Mouse (Mus musculus) cerebellum, adult 18-20 months (tissue): ENCODE measurements around the gene Arhgef1.
"Not testable (repeated sequence)": the region's sequence is repeated elsewhere in the genome, so short reads cannot be mapped to it uniquely, and the experiment has no call there.

Experiments used
- DNase-seq, 2 experiments: peaks; one replicate each; pipeline ENCODE4 v3.0.0; 2021

The Arhgef1 gene

GRCm38 (mm10) chr7:24890281-24891216 is 12.2 kb upstream of the Arhgef1 start:
- DNase-seq: peak; percentile 75 to 76

DNA sequence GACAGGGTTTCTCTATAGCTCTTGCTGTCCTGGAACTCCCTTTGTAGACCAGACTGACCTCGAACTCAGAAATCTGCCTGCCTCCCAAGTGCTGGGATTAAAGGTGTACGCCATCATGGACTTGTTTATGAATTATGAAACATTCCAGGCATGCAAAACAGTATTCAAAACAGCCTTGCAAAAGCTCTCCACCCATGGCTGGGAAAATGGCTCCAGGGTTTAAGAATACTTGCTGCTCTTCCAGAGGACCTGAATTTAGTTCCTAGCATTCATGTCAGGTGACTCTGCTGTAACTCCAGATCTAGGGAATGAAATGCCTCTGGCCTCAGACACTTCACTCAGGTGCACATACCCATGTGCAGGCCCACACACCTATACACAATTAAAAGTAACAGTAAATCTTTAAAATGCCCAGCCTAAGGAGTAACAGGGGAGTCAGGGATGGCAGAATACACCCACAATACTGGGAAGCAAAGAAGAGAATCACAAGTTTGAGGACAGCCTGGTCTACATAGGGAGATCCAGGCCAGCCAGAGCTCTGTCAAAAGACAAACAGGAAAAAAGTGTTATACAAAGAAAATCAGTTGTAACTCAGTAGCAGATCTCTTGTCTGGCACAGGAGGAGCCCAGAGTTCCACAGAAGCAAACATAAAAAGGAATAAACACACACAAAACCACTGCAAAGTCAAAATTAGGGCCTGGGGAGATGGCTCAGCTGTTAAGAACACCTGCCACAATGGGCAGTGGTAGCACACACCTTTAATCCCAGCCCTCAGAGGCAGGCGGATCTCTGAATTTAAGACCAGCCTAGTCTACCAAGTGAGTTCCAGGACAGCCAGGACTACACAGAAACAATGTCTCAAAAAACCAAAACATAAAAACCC is 11.2 kb upstream of the Arhgef1 start:
- DNase-seq: no peak

DNA sequence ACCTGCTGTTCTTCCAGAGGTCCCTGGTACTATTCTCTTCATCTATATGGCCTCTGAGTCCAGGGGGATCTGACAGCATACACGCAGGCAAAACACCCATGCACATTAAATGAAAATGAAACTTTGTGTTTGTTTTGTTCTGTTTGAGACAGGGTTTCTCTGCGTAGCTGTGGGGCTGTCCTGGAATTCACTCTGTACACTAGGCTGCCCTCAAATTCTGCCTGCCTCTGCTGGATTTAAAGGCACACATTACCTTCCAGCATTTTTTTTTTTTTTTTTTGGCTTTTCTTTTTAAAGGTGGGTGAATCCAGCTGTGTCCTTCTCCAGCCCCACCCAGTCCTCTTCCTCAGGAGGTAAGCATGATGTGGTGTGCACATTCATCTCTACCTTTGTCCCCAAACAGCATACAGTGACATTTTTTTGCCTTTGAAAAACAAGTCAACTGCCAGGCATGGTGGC is 10.6 kb upstream of the Arhgef1 start:
- no peak for DNase-seq

DNA sequence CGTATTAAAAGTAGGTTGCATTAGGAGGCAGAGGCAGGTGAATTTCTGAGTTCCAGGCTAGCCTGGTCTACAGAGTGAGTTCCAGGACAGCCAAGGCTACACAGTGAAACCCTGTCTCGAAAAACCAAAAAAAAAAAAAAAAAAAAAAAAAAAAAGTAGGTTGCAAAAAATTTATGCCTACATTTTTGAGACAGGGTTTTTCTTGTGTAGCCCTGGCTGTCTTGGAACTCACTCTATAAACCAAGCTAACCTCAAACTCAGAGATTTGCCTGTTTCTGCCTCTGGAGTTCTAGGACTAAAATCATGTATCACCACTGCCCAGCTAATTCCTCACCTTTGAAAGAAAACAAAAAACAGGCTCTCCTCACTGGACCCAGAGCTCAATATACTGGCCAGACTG is 7.0 kb upstream of the Arhgef1 start:
- DNase-seq: not testable (repeated sequence)

GRCm38 (mm10) chr7:24896269-24896668 is 6.4 kb upstream of the Arhgef1 start:
- no peak for DNase-seq

DNA sequence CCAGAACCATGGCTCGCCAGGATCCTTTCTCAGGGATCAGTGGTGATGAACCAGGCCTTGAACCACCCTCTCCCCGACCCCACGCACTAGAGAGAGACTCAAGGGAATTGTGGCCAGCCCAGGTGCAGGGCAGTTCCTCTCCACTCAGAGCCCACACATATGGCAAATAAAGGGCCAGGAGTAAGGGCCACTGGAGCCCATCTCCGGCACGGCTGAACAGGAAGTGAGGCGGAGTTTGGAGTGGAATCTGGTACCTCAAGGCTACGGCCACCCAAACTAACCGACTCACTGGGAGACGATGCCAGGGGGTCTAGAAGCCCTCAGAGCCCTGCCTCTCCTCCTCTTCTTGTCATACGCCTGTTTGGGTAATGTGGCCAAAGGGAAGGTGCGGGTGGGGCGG is 5.5 kb upstream of the Arhgef1 start, which contains the start of gene Cd79a:
TSS of gene Cd79a (plus strand) at position 158 of the 400 bp plus-strand sequence.
- DNase-seq: no peak

DNA sequence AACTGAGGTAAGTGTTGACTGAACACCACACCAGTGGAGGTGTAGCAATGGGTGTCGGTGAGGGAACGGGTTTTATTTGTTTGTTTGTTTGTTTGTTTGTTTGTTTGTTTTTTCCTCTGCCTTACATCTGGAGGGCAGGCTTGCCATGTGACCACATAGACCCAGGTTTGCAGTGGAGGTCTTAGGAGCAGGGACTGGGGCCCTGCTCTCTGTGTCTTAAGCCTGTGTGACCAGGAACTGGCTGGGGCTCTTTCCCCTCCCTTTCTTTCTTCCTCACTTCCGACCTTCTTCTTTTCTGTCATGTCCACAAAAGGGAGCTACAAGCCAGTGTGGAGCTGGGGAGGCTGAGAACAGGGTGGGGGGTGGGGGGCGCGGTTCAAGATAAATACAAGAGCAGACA is 4.8 kb upstream of the Arhgef1 start:
- DNase-seq: no peak

DNA sequence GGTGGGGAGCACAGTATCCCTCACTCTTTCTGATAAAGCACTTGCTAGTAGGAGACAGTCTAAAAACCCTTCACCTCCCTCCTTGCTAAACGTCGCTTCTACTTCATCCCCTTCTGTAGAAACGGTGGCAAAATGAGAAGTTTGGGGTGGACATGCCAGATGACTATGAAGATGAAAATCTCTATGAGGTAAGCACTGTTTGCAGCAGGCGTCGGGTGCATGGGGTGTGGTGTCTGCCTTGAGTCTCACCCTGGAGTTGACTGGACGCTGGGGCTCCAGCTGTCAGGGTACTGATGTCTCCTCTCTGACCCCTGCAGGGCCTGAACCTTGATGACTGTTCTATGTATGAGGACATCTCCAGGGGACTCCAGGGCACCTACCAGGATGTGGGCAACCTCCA is 1.6 kb upstream of the Arhgef1 start:
- DNase-seq: no peak

DNA sequence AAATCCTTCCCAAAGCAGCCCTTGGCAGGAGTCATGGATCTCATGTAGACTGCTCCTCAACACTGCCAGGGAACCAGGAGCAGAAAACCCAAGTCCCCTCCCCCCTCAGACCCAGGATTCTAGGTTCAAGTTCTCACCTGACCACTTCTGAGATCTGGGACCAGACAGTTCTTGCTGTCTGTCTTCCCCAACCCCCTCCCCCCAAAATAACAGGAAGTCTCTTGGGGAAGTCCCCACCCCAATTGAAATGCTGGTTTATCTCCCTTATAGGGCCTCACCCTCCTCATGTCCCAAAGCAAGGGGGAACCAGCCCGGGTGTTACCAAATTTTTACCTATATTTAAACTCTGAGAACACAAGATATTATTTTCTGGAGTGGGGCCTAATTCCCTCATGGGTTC is 870 bp upstream of the Arhgef1 start:
- DNase-seq: no peak

DNA sequence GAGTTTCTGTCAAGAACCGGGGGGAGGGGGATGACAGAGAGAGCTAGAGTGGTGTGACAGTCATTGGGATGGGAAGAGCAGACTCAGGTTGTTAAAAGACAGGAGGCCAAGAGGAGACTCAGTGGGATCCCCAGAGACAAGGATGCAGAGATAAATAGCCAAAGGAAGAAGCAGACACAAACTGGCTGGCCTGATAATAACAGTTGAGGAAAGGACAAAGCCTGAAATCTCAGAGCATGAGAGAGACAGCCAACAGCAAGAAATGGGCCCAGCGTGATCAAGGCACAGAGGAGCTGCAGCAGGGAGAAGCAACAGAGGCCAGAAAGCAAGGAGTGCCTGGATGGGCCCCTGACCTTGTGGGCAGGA is 465 bp upstream of the Arhgef1 start:
- no peak for DNase-seq

DNA sequence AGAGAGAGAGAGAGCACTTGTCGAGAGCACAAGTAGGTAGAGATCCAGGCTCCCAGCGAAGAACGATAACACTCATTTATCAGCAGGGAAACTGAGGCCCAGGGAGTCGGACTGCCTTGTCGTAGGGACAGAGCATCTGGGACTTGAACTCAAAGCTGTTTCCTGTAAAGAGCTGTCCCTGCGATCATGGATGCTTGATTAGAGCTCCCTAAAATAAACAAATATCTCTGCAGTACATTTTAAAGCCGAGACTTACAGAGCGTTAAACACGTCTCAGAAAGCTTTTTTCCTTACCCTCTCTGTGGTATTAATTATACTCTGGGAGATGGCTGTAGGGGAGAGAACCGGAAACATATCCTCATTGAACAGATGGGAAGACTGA is 723 bp downstream of the Arhgef1 start:
- DNase-seq: no peak

- DNase-seq: peak; percentile 96 to 98
These were observed 1.4 kb downstream of the Arhgef1 start for GRCm38 (mm10) chr7:24904070-24904483.

DNA sequence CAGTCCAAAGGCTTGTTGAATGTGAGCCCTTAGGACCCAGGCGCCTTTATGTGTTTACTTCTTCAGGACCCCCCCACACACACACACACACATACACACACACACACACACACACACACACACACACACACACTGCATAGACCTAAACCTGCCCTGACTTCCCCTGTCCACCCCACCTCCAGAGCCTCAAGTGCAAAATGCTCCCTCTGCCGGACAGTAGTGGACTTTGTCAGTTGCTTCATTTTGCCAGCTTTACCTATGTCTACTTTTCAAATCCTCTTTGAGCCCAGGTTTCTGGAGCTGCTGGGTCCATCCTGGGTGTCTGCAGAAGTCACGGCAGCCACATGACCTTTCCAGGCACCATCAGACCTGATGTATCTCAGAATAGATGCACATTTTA is 2.2 kb downstream of the Arhgef1 start:
- peak; percentile 76 to 77 for DNase-seq

DNA sequence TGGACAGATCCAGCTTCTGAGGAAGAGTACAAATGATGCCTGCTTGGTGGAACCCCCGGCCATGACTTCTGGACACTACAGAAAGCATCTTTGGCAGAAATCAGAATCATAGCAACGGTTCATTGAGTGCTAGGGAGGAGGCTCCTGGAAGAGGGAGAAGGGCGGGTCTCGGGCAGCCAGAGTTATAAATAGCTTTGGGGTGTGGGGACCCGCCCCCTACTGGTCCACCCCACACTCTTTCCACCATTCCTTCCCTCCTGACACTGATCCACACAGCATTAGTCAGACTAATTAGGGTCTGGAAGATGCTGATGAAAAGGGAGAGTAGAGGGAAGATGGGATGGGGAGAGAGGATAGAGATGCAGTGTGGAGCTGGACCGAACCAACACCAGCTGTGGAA is 3.8 kb downstream of the Arhgef1 start:
- DNase-seq: no peak

- DNase-seq: no peak
These were observed 4.6 kb downstream of the Arhgef1 start for GRCm38 (mm10) chr7:24907211-24907748.

GRCm38 (mm10) chr7:24912480-24912879 is 9.8 kb downstream of the Arhgef1 start:
- peak; percentile 41 to 44 for DNase-seq

GRCm38 (mm10) chr7:24918763-24919323 is 16.1 kb downstream of the Arhgef1 start:
- DNase-seq: no peak

- DNase-seq: peak in 1 of 2 experiments; percentile 22
These were observed 17.0 kb downstream of the Arhgef1 start for GRCm38 (mm10) chr7:24919728-24920127.

- DNase-seq: no peak
These were observed 27.8 kb downstream of the Arhgef1 start for GRCm38 (mm10) chr7:24930475-24930874.

DNA sequence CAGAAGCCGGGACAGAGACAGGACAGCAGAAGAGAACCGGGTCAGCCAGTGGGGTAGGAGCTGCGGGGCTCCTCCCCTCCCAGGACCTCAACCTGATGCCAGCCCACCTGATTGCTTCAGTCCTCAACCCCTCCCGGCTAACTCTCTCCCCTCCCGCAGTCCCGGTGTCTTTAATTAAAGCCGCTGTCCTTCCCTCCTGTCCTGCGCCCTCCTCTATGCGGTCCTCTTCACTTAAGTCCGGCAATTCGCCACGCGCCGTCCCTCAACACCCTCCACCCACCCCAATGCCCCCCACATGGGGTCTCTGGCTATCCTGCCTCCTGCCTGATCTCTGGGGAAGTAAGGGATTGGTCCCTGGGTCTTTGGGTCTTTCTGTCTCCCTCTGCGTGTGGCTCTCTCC is 28.9 kb downstream of the Arhgef1 start:
- DNase-seq: no peak

DNA sequence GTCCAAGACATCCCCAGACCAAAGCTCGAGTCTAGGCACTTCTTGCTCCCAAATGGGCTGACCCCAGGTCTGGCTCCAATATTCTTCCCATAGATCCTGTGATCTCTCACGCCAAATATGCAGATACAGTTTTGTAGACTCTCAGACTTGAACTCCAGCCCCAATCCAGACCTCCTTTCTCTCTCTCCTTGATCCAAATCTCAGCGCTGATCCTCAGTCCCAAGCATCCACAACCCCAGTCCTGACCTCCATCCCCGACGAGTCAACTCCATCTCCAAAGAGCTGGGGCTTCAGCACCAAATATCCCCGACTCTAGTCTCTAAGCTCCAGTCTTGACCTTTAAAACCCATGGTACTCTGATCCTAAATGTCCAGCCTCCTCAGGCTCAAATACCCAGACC is 40.9 kb downstream of the Arhgef1 start:
- no peak for DNase-seq

DNA sequence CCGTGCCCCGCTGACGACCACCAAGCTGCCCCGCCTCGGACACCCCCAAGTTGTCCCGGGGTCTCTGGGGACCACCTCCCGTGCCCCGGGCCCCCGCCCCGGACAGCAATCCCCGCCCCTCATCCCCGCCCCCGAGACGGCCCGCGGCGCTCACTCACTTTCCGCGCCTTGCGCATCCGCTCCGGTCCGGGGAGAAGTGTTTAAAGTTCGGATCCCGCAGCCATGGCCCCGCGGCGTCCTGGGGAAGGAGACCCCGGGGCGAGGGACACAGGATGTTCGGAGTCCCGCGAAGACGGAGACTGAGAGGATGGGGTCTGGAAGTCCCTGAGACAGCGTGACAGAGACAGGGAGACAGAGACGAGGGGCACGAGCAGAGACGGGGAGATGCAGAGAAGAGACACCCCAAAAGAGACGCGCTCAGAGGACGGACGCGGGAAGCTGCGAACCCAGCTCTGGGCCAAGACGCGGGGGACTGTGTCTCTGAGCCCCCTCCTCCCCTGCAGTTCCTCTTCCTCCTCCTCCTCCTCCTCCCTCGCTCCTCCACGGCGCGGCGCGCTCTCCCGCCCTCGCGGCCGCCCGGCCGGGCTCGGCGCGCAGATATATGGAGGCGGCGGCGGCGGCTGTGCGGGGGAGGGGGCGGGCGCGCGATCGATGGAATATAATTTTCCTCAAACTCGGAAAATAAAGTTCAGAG is 41.7 kb downstream of the Arhgef1 start, which contains the start of gene Gm4881:
TSS of gene Gm4881 (minus strand) at position 238 of the 694 bp plus-strand sequence.
- DNase-seq: no peak
